Mouse (Mus musculus) erythroblast, embryonic 14.5 days (primary cell): ENCODE measurements around the gene Ust.

Experiments used
- GATA1 ChIP-seq: IDR thresholded peaks from 2 replicates; pipeline ENCODE4 v1.6.1; 2012; ENCODE audit warnings: low read length, inconsistent platforms, mixed read lengths
- TAL1 ChIP-seq: IDR thresholded peaks from 3 replicates; pipeline ENCODE4 v1.6.1; 2012; ENCODE audit warnings: low read length, inconsistent platforms, mixed read lengths

GRCm38 (mm10) chr10:8388239-8388638 lies 130.4 kb downstream of the Ust start:
- no peak for TF ChIP-seq GATA1
- no peak for TF ChIP-seq TAL1
